Mouse (Mus musculus) kidney, adult 9 months (tissue): ENCODE data around the gene Ripply3.
"Not testable (repeated sequence)": the region's sequence is repeated elsewhere in the genome, so short reads cannot be mapped to it uniquely, and the experiment has no call there.

Experiments used
- DNase-seq: peaks from one replicate; pipeline ENCODE4 v3.0.0; 2022

Ripply3 gene

DNA sequence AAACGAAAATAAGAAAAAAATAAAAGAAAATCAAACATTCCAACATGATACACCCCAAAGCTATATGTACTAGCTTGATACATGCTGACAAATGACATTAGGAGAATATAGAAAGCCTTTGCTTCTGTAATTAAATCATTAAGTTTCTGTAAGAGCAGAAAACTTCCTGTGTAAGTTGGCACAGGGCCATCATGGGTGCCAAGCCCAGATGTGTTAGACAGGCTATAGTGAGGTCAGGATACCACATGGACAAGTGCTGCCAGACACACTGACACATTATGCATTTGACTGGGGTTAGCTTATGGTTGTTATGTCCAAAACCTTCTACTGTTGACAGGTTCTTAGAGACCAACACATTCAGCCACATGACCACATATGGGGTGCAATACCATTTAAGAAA is 13.0 kb upstream of the Ripply3 start:
- DNase-seq = no peak

DNA sequence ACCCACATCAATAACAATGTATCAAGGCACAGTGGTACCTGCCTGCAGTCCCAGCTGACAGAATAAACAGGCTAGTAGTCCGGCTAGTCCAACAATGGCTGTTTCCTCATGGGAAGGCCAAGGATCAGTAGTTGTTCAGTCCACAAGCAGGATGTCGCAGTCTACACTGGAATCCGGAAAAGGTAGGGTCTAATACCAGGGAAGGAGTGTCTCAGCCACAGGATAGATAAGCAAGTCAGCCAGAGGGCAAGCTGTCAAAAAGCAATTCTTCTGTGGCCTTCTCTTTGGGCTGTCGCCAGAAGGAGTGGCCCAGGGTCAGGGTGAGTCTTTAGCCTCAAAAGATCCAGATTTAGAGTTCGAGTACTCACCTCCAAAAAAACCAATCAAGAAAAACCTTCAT is 10.5 kb upstream of the Ripply3 start:
- peak; percentile 81 for DNase-seq

DNA sequence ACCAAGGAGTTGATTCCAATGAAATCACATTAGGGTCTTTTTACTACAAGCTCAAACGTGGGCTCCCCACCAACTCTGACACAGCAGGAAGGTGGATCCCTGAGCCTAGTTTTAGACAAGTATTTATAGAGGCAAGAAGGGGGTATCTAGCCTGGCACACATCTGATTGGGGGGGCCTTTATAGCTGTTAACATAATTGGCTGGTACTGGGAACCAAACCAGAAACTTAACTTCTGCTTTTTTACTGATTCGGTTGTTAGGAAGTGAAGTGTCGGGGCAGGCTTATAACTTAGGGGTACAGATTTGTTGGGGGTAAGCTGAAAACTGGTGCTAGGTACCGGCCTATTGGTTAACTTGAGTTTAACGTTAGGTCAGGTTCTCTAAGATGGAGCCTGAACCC is 8.0 kb upstream of the Ripply3 start:
- DNase-seq = no peak

DNA sequence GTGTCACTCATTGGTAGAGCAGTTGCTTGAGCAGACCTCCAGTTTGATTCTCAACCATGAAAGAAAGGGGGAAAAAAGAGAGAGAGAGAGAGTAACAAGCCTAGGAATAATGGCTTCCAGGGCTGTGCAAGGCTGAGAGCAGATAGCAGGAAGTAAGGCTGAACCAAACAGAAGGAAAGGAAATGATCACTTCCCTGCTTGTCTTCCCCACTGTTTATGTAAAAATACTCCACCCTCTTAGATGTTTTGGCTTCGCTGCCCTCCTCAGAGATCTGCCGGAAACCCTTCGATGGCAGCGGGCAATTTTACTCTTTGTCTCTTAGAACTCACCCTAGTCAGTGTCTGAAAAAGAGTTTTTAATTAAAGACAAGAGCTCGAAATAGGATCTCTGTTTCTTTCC is 4.5 kb upstream of the Ripply3 start:
- DNase-seq = peak; percentile 31

DNA sequence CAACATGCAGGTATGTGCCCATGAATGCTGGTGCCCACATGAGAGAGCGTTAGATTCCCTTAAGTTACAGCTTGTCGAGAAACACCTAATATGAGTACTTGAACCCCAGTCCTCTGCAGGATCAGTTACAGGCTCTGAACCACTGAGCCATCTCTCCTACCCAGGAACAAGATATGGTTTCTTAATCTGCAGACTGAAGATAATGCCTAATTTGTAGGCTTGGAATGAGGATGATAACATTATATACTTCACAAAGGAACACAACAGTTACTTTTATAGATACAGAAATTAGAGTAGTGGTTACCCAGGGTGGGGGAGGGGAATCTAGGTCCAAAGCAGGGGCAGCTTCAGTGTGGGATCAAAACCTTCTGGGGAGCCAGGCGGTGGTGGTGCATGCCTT is 2.2 kb upstream of the Ripply3 start:
- DNase-seq = no peak

DNA sequence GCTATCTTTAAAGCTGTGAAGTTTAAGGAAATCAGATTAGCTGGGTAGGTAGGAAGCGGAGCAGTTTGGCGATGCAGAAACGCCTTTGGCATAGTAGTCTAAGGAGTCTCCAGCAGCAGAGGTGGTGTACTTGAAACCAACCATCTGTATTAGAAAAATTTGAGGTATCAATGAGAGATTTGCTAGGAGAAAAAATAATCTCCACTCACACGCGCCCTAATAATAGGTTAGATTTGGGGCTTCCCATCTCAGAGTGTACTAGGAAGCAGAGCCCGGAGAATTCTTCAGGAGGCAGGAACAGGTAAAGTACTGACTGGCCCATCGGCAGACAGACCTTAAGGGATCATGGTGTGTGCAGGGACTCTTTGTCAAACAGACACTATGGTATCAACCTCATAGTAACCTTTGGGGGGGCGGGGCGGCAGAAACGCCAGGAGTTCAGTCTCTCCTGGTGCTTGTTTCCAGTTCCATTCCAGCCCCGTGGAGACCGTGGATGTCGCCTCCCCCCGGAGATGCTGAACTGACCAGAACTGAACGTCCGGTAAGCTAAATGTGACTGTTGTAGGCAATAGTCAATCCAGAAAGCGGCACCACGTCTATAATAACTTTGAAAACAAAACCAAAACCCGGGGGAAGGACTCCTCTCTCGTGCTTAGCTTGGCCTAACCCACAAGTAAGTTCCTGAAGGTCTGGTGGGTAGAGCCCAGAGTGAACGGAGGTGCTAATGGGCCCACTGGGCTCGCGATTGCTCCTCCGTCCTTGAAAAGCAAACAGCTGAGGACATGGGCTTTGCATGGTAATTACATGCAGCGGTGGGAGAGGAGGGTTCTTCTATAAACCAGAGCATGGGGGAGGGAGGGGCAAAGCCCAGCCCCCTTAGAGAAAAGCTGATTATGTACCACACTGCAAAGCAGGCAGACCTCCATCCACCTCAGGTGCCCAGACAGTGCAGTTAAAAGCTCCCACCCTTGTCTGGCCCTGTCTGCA is 954 bp downstream of the Ripply3 start:
- DNase-seq = no peak

DNA sequence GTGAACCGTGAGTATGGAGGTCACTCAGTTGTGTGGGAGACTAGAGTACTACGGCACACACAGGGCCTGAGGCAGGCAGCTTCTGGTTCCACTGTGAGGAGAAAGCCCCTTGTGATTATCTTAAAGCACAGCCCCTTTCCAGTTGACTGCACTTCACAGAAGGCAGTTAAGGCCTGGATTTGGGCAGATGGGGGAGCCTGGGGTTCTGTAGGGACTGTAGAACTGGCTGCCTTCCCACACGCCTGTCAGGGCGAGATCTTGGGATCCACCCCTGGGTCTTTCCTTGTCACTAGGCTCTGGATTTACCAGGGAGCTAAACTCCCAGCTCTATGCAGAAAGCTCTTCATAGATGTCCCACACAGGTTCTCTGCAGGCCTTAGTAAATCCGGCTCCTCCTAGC is 2.2 kb downstream of the Ripply3 start:
- DNase-seq = no peak

DNA sequence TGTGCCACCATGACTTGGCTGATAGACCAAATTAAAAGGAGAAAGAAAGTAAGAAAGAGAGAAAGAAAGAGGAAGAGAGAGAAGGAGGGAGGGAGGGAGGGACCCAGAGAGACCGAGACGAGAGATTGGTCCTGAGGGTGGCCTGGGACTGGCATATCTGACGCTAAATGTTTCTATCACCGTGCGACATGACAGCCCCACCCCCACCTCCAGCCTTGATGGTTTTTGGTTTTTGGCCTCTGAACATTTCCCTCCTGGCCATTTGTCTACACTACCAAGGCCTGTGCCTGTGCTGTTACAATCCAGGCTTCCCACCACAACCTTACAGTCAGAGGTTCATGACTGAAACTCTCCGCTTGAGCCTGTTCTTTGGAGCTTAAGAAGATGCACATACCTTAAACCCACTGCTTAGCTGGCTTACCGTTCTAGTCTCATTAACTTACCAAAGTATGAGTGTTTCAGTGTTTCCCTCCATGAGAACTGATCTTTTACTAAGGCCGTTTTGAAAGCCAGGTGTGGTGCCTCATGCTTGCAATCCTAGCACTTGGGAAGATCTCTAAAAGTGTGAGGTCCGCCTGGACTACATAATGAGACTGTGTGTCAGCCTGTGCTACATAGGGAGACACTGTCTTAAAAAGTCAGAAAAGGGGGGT is 3.1 kb downstream of the Ripply3 start:
- DNase-seq = no peak

DNA sequence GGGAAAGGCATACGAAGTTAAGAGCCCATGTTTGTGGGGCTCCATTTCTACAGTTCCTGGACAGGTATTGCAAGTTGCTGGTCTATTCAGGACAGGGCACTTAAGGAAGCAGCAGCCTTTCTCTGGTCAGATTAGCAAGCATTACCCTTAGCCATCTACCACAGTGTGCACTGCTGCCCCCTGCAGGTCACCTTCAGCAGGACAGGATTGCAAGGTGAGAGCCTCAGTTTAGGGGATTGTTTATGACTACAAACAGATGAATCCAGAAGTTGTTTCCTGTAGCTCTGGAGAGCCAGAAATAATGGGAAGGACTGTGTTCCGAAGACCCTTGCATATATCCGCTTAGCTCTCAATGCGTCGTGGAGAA is 3.6 kb downstream of the Ripply3 start:
- peak; percentile 80 for DNase-seq

DNA sequence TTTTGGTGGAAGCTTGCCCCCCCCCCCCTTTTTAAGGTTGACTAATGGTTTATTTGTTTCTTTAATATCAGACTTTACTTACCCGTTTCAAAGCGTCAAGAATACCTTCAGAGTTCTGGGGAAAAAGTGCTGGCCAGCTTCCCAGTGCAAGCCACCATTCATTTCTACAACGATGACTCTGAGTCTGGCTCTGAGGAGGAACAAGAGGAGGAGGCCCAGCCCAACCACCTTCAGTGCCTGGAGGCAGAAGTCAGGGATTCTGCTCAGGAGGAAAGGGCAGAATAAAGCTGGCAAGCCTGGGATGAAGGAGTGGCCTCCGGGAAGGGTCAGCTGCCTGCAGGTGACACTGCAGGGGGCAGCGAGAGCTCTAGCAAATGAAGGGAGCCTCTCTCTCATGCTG is 7.4 kb downstream of the Ripply3 start:
- no peak for DNase-seq

DNA sequence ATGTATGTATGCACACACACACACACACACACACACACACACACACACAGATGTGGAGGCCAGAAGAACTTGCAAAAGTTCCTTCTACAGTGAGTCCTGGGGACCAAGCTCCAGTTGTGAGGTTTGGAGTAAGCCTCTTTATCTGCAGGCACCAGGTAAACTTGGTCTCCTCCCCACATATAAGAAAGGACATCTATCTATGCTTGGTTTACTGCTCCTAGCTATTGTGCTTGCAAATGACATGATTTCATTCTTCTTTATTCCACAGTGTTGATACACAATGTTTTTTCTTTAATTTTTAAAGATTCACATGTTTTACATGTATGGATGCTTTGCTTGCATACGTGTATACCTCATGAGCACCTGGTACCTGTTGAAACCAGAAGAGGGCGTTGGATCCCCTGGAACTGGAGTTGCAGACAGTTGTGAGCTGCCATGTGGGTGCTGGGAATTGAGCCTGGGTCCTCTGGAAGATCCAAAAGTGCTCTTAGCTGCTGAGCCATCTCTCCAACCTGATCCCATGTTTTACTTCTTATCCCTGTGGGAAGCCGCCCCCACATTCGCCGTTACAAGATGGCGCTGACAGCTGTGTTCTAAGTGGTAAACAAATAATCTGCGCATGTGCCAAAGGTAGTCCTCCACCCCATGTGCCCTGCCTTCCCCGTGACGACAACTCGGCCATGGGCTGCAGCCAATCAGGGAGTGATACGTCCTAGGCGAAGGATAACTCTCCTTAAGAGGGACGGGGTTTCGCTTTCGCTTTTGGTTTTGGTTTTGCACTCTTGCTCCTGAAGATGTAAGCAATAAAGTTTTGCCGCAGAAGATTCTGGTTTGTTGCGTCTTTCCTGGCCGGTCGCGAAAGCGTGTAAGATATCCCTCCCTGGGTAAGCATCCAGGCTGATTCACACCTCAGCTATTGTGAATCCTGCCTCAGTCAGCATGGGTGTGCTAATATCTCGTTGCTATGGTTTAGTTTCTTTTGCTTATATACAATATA is 11.2 kb downstream of the Ripply3 start:
- not testable (repeated sequence) for DNase-seq

DNA sequence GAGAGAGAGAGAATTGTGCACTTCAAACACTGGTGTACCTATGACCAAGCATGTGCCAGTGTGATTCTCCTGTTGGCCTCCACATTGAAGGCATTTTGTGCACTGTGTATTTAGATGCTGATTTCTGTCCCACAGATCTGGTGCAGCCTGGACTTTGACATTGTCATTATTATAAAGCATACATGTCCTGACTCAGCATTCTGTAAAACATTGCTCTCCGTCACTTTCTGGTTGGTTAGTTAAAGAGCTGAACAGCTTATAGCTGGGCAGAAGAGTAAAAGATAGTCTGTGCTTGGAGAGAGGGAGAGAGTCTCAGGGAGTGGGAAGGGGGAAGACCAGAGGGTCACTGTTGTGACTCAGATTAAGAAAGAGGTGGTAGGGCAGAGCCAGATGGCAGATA is 17.5 kb downstream of the Ripply3 start:
- no peak for DNase-seq

DNA sequence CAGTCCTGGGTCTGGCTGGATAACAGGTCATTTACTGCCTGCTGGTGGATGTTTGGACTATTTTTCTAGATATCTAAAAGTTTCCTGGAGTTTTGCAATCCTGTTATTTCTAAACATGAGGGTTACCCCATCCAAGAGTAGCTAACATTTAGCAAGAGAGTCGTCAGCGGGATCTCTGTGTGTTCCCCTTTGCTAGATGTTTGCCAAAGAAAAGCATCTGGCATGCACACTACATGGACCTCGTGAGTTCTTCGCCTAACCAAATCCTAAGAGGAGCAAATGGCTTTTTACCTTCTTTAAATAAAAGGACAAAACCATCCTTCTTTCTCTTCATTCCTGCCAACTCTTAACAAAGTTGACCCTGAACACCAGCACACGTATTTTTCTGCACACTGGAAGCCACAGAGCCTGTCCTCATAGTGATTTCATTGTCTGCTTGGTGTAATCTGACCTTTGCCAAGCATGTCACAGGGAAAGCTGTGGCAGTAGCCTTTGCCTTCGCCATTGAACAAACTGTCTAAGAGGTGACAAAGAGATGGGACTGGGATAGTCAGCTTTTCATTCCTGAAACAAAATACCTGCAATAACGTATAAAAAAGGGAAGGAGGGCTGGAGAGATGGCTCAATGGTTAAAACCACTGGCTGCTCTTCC is 19.0 kb downstream of the Ripply3 start:
- no peak for DNase-seq

DNA sequence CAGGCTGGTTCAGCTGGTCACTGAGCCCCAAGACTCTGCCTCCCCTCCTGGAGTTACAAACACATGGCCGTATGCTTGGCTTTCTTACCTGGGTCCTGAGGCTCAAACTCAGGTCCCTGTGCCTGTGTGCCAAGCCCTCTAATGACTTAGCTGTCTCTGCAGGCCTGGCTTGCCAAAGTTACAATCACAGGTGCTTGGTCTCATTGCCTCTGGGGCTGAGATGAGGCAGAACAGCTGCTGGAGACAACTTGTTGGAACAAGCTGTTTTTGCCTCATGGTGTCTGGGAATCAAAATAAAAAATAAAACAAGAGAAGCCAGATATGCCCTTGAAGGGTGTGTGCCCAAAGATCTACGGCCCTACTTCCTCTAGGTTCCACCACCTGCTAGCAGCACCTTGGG is 20.6 kb downstream of the Ripply3 start:
- DNase-seq = no peak

DNA sequence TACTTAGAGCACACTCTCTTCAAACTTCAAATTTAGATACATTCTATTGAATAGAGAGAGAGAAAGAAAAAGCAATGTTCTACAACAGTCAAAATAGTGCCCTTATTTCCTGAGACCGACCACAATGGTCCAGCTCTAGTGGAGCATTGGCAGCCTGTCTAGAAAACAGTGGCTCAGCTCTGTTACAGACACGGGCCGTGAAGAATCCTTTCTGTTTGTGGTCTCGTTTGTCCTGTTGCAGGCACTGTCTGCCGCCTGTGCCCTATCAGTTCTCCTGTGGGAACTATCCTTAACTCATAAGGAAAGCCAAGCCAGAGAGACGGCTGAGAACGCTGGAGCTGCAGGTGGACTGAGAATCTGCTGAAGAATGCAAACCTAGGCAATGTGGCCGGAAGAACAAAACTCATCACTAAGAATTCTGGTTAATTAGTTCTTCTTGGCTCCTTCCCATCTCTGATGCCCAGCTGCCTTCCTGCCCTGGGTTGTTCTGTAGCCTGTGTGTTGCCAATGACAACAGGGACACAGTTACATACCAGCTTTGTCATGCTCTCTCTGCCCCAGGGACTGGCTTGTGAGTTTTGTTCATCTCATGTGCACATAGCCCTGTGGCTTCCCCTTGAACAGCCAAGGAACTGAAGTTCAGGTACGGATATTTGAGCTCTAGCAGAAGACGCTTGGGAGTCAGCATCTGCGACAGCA is 21.5 kb downstream of the Ripply3 start:
- peak; percentile 58 for DNase-seq

DNA sequence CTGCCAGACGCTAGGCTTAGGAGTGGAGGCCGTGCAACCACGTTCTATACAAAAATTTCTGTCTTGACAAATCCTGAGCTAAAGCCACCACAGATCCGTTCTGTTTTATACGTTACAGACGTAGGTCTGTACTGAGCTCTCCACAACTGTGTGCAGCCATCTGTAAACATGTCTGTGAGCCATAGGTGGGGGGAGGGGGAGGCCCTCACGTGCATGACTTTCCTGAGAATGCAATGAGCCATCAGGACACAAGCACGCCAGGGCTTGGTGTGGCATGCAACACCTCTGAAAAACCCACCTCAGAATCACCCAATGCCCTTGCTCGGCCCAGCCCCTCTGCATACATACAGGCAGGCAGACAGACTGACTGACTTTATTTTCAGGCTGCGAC is 22.1 kb downstream of the Ripply3 start:
- no peak for DNase-seq

DNA sequence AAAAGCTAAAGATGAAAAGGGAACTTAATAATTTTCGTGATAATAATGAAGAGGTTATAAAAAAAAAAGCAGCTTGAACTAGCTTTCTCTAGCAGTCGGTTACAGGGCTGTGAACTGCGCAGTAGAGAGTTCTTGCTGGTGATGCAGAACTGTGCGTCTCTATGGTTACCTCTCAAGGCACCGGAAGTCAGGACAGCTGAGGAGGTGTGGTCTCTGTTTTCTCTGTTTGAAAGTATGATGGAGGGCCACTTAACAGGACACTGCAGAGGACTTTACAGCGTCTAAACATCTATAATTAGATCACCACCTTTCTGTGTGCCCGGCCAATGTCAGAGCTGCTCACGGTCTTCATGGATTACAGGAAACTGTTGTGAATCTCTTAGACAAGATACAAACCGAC is 26.2 kb downstream of the Ripply3 start:
- no peak for DNase-seq

DNA sequence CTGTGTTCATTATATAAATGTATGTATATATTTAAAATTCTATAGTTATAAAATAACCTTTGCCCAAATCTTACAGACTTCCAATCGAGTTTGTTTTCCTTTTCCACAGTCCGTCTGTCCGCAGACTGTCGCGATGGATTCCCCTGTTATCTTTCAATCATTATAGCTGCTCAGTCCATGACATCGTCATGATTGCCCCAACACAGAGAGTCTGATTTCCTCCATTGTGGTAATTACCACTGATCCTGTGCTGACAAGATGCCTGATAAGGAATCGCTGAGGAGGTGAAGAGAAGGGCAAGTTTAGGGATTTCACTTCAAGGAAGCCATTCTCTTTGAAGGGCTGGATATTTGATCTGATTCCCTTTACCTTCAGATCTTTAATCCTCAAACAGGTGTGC is 27.8 kb downstream of the Ripply3 start:
- no peak for DNase-seq

DNA sequence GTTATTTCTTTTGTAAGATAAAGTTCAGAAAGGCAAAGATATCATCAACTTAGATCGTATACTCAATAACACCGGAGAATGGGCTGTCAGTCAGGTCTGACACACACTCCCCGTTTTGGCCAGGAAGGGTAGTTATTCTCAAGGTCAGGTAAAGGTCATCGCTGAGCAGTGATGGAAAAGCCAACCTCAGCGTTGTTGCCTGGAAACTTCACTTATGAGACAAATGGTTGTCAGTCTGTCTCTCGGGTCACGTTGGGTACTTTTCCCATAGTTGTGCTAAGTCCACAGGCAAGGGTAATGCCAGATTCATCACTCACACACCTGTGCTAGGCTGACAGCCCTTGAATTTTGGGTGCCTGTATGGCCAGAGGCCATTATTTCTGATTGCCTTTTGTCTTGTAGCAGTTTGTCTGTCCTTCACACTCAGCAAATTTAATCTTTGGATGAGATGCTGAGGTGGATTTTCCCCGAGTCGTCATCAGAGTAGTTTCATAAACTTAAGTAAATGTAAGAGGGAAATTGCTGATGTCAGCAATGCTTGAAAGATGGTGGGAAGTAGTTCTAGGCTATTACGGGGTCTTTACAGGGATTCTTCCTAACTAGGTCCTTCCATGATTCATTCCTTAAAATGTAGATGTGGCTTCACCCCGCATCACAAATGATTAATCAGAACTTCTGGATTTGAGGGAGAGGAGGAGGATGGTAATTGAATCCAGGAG is 28.7 kb downstream of the Ripply3 start:
- no peak for DNase-seq

DNA sequence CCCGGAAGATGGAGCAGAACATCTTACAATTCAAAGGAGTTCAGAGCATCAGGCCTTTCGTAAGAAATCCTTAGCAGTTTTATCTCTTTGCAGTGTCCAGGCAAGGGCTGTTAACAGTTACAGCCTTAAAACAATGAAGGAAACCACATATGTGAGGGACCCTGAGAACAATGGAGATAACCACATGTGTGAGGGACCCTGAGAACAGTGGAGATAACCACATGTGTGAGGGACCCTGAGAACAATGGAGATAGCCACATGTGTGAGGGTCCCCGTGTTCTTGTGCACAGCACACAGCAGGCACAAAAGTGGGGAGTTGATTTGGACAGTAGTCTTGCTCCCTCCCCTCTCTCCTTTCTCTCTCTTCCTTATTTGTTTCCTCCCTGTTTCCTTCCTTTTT is 29.9 kb downstream of the Ripply3 start:
- DNase-seq = no peak
